Mouse (Mus musculus) stomach, postnatal 0 days (tissue): ENCODE measurements around the gene Neil1. TPM values are rescaled to one million over a fixed set of nuclear protein-coding genes. Genes with fewer than 3 reads are reported as not detected.
A peak's percentile ranks its signal among the peaks of the same experiment; 100 is the strongest.

ENCODE experiments used
- ATAC-seq: fragments of 200-750 bp; cut with Nextera tagmentation; 2 replicates; pipeline ENCODE4 v1.8.0; 2017; ENCODE audit not compliant: low FRiP score, low TSS enrichment
- DNase-seq: peaks from one replicate; pipeline ENCODE4 v3.0.0-alpha.2; 2016; ENCODE audit warnings: low spot score
- H3K27ac ChIP-seq: fragments of 300-500 bp; sonication (generic); replicated peaks from 2 replicates; pipeline ENCODE4 v1.5.1; 2014; ENCODE audit warnings: mild to moderate bottlenecking, control low read depth
- H3K27me3 ChIP-seq: fragments of 300-500 bp; sonication (generic); 2 replicates; pipeline ENCODE4 v1.6.1; 2014; ENCODE audit warnings: low read length; ENCODE audit not compliant: control insufficient read depth, insufficient read depth
- H3K36me3 ChIP-seq: fragments of 300-500 bp; sonication (generic); 2 replicates; pipeline ENCODE4 v1.6.1; 2014; ENCODE audit warnings: low read length, mixed read lengths; ENCODE audit not compliant: control insufficient read depth, insufficient read depth
- H3K4me1 ChIP-seq: fragments of 300-500 bp; sonication (generic); replicated peaks from 2 replicates; pipeline ENCODE4 v1.6.1; 2014; ENCODE audit warnings: antibody characterized with exemption; ENCODE audit not compliant: control insufficient read depth, insufficient read depth
- H3K4me2 ChIP-seq: fragments of 300-500 bp; sonication (generic); replicated peaks from 2 replicates; pipeline ENCODE4 v1.6.1; 2014; ENCODE audit warnings: low read depth, mild to moderate bottlenecking, control low read depth, moderate library complexity
- H3K4me3 ChIP-seq: fragments of 300-500 bp; sonication (generic); 2 replicates; pipeline ENCODE4 v1.5.1; 2014; ENCODE audit warnings: low read depth, low read length, control low read depth
- H3K9ac ChIP-seq: fragments of 300-500 bp; sonication (generic); 2 replicates; pipeline ENCODE4 v1.6.1; 2014; ENCODE audit warnings: mild to moderate bottlenecking, low read length, control low read depth, mixed read lengths
- H3K9me3 ChIP-seq: fragments of 300-500 bp; sonication (generic); 2 replicates; pipeline ENCODE4 v1.6.1; 2016; ENCODE audit warnings: low read length; ENCODE audit not compliant: control insufficient read depth
- CTCF ChIP-seq: IDR thresholded peaks from 2 replicates; pipeline ENCODE4 v1.5.1; 2016; ENCODE audit warnings: antibody characterized with exemption, low read depth, mild to moderate bottlenecking, moderate library complexity
- EP300 ChIP-seq: optimal IDR thresholded peaks from 2 replicates; pipeline ENCODE3; 2016; ENCODE audit warnings: antibody characterized with exemption
- WGBS: fragments of 180-500 bp; shearing (Covaris S2); extraction: QIAGEN DNeasy Blood & Tissue Kit; methylation state at CpG from one replicate; pipeline ENCODE4 v1.1.7; 2014; 5-methylcytosine and 5-hydroxymethylcytosine counted together
- polyA plus RNA-seq: library from polyadenylated mRNA; unstranded; fragments of >200 nt; fragmentation: Nextera tagmentation; extraction: Ambion mirVana; gene quantifications from 2 replicates; pipeline ENCODE4 v1.2.1, GENCODE M21; 2015

Gene Neil1
- polyA plus RNA-seq, 1 experiment from 2014 or later, result 4.7 TPM

- ATAC-seq (peak; percentile 61), DNase-seq (peak; percentile 54)
- no peaks in the 10 kb centered on the region for H3K36me3 ChIP-seq
- H3K4me2 ChIP-seq, result no peak overlapping the region
- H3K4me1 ChIP-seq, result no peaks in the 10 kb centered on the region
- peak; percentile 85 for TF ChIP-seq CTCF
- no peak for TF ChIP-seq EP300
- H3K9me3 ChIP-seq, result no peaks in the 10 kb centered on the region
- 12% methylated on average over 3 of the region's 3 CpGs for WGBS
- H3K27me3 ChIP-seq, result no peaks in the 10 kb centered on the region
- H3K27ac ChIP-seq, result no peak overlapping the region
- no peak overlapping the region for H3K9ac ChIP-seq
- no peak overlapping the region for H3K4me3 ChIP-seq
Measured at GRCm38 (mm10) chr9:57162496-57162895, 14.4 kb upstream of the Neil1 start.

GRCm38 (mm10) chr9:57158506-57158905, 10.4 kb upstream of the Neil1 start:
- Histone ChIP-seq H3K4me3 (peak overlapping the region; percentile 75), H3K4me1 (0 out of 2 replicates have a peak, but pooled peaks cover 2% of the 10 kb centered on the region), H3K9ac (no peak overlapping the region), H3K27me3 (no peaks in the 10 kb centered on the region), H3K4me2 (peak overlapping the region; percentile 99), H3K36me3 (0 out of 2 replicates have a peak, but pooled peaks cover 4% of the 10 kb centered on the region), H3K9me3 (no peaks in the 10 kb centered on the region), H3K27ac (no peak overlapping the region)
- ATAC-seq (no peak; the same call in 1 of the 2 replicates), DNase-seq (no peak)
- 32% methylated on average over 11 of the region's 11 CpGs for WGBS
- TF ChIP-seq CTCF (no peak), EP300 (no peak)

- peak; percentile 91 for DNase-seq
- Histone ChIP-seq H3K27me3 (no peaks in the 10 kb centered on the region), H3K9me3 (no peaks in the 10 kb centered on the region), H3K4me3 (peak within 1 kb of the TSS; percentile 75), H3K36me3 (0 out of 2 replicates have a peak, but pooled peaks cover 4% of the 10 kb centered on the region), H3K4me2 (peak within 1 kb of the TSS; percentile 99), H3K9ac (peak within 1 kb of the TSS; percentile 74), H3K4me1 (0 out of 2 replicates have a peak, but pooled peaks cover 2% of the 10 kb centered on the region), H3K27ac (peak within 1 kb of the TSS; percentile 53; the same call in 1 of the 2 replicates)
- 0% methylated on average over 24 of the region's 24 CpGs for WGBS
- ATAC-seq, result peak; percentile 84
- TF ChIP-seq CTCF (peak; percentile 29; the same call in 1 of the 2 replicates), EP300 (no peak)
Measured at GRCm38 (mm10) chr9:57158013-57158470, 9.9 kb upstream of the Neil1 start, which contains the start of gene Commd4. TSS of gene Commd4 (minus strand) at chr9:57158331.

DNA sequence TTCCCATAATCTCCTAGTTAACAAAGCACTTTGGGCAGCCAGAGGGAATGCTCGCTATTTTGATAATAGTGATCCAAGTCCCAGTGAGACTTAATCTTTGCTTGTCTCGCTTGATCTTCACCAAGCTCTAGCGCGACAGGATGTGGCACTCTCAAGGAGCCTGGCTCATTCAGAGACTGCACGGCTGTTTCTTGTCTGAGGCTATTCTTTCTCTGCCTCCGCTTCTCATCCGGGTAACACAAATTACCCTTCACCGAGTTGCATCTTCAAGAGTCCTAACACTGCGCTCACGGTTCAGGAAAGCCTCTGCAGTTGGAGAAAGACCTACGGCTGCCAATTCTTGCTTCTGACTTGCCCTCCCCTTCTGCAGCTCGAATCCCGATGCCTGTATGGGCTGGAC, 9.4 kb upstream of the Neil1 start:
- DNase-seq, result no peak
- ATAC-seq, result no peak
- peak overlapping the region; percentile 53; the same call in 1 of the 2 replicates for H3K27ac ChIP-seq
- H3K4me3 ChIP-seq, result peak overlapping the region; percentile 75
- no peaks in the 10 kb centered on the region for H3K27me3 ChIP-seq
- 0 out of 2 replicates have a peak, but pooled peaks cover 2% of the 10 kb centered on the region for H3K4me1 ChIP-seq
- H3K36me3 ChIP-seq, result 0 out of 2 replicates have a peak, but pooled peaks cover 4% of the 10 kb centered on the region
- H3K9ac ChIP-seq, result peak overlapping the region; percentile 74
- H3K4me2 ChIP-seq, result peak overlapping the region; percentile 99
- 30% methylated on average over 13 of the region's 13 CpGs for WGBS
- no peaks in the 10 kb centered on the region for H3K9me3 ChIP-seq
- no peak for TF ChIP-seq EP300
- no peak for TF ChIP-seq CTCF

- Histone ChIP-seq H3K4me1 (0 out of 2 replicates have a peak, but pooled peaks cover 2% of the 10 kb centered on the region), H3K4me3 (no peak overlapping the region), H3K36me3 (0 out of 2 replicates have a peak, but pooled peaks cover 4% of the 10 kb centered on the region), H3K9me3 (no peaks in the 10 kb centered on the region), H3K9ac (no peak overlapping the region), H3K27me3 (no peaks in the 10 kb centered on the region), H3K4me2 (no peak overlapping the region), H3K27ac (no peak overlapping the region)
- WGBS, result 83% methylated on average over 8 of the region's 8 CpGs
- TF ChIP-seq EP300 (no peak), CTCF (no peak)
- ATAC-seq (no peak), DNase-seq (no peak)
Measured at GRCm38 (mm10) chr9:57156823-57157222, 8.7 kb upstream of the Neil1 start.

- 89% methylated on average over 7 of the region's 7 CpGs for WGBS
- Histone ChIP-seq H3K27me3 (no peaks in the 10 kb centered on the region), H3K4me2 (no peak overlapping the region), H3K4me1 (0 out of 2 replicates have a peak, but pooled peaks cover 2% of the 10 kb centered on the region), H3K9ac (no peak overlapping the region), H3K9me3 (no peaks in the 10 kb centered on the region), H3K27ac (no peak overlapping the region), H3K36me3 (0 out of 2 replicates have a peak, but pooled peaks cover 4% of the 10 kb centered on the region), H3K4me3 (no peak overlapping the region)
- no peak for ATAC-seq
- TF ChIP-seq CTCF (no peak), EP300 (no peak)
- DNase-seq, result no peak
Measured at GRCm38 (mm10) chr9:57156383-57156782, 8.3 kb upstream of the Neil1 start.
